Mouse (Mus musculus): Measurements from ENCODE around the gene Thap2. TPM values are rescaled to one million over a fixed set of nuclear protein-coding genes. Genes with fewer than 3 reads are reported as not detected.

Gene Thap2
- polyA plus RNA-seq, 1 experiment from 2014 or later, result 18.4 TPM

DNA sequence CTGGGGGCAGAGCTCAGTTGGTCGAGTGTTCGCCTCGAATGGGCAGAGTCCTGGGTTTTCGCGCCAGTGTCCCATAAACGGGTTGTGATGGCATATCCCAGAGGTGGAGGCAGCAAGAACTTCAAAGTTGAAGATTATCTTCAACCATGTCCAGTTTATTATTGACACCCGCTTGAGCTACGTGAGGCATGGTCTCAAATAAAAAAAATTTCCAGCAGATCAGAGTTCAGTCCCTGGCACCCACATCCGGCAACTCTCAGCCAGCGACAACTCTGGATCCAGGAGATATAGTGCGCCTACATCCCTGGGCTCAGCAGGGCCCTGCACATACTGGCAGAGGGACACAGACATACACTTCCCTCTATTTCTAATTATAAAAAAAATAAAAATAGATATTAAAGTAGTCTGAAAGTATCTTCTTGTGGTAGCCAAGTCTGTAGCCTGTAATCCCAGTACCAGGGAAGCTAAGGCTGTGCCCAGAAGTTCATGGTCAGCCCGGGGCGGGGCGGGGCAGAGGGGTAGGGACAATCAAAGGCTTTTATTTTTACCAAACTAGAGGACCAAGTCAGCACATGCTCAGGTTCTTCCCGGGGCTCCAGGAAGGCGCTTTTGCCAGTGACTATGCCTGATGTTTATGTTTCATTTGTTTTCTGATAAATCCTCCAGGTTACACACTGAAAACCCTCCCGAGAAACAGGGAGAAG, 25.9 kb downstream of the Thap2 start:
- Histone ChIP-seq H3K4me1 (ENCODE audit: insufficient read depth, low read length) (peaks cover 17% of the 10 kb centered on the region), H3K4me3 (ENCODE audit: low read length) (no peak overlapping the region), H3K36me3 (ENCODE audit: insufficient read depth, low read length) (no peaks in the 10 kb centered on the region), H3K9ac (replicated peaks; ENCODE audit: low read length) (no peak overlapping the region; the same call in 1 of the 2 replicates), H3K27ac (ENCODE audit: low read length) (no peak overlapping the region), H3K9me3 (ENCODE audit: low read length) (no peaks in the 10 kb centered on the region), H3K4me2 (replicated peaks; ENCODE audit: low read depth, low read length) (no peak overlapping the region), H3K27me3 (ENCODE audit: insufficient read depth, low read length) (no peaks in the 10 kb centered on the region)
- ATAC-seq (ENCODE audit: low FRiP score, low TSS enrichment), result no peak
- 92% methylated on average over 17 of the region's 17 CpGs for WGBS

DNA sequence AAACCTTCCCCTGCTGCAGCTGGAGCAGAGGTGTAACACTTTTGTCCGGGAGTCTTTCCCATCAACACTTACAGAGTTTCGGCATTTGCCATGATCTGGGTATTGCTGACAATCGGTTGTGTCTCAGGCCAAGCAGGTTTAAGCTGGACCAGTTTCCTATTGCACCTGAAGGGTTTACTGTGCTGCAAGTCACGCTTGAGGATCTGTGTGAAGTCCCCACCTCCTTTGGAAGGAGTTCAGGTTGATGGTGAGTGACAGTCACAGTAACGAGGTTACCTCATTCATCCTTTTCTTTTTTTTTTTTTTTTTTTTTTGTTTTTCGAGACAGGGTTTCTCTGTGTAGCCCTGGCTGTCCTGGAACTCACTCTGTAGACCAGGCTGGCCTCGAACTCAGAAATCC, 28.1 kb downstream of the Thap2 start:
- H3K4me2 ChIP-seq (replicated peaks; ENCODE audit: low read depth, low read length), result no peak overlapping the region
- no peaks in the 10 kb centered on the region for H3K27me3 ChIP-seq (ENCODE audit: insufficient read depth, low read length)
- peaks cover 4% of the 10 kb centered on the region for H3K4me1 ChIP-seq (ENCODE audit: insufficient read depth, low read length)
- 85% methylated on average over 5 of the region's 7 CpGs for WGBS
- H3K27ac ChIP-seq (ENCODE audit: low read length), result no peak overlapping the region
- no peaks in the 10 kb centered on the region for H3K36me3 ChIP-seq (ENCODE audit: insufficient read depth, low read length)
- no peak overlapping the region for H3K4me3 ChIP-seq (ENCODE audit: low read length)
- no peaks in the 10 kb centered on the region for H3K9me3 ChIP-seq (ENCODE audit: low read length)
- no peak overlapping the region for H3K9ac ChIP-seq (replicated peaks; ENCODE audit: low read length)
- ATAC-seq (ENCODE audit: low FRiP score, low TSS enrichment), result no peak

DNA sequence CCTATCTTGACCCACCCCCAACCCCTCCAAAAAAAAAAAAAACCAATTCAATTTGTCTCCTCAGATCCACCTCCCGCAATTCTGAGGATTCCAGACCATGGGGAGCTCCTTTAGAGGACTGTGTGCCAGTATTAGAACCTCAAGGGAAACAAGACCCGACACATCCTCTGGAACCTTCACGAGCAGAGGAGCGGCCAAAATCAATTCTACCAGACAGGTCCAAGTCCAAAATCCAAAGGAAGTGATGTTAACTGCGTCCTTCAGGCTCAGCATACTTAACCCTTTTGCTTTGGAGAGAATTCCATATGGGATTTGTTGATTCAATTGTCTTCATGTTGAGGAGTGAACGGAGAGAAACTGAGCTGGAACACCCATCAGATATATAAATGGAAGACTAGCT, 29.2 kb downstream of the Thap2 start:
- 89% methylated on average over 6 of the region's 6 CpGs for WGBS
- no peak overlapping the region for H3K4me3 ChIP-seq (ENCODE audit: low read length)
- ATAC-seq (ENCODE audit: low FRiP score, low TSS enrichment), result no peak

DNA sequence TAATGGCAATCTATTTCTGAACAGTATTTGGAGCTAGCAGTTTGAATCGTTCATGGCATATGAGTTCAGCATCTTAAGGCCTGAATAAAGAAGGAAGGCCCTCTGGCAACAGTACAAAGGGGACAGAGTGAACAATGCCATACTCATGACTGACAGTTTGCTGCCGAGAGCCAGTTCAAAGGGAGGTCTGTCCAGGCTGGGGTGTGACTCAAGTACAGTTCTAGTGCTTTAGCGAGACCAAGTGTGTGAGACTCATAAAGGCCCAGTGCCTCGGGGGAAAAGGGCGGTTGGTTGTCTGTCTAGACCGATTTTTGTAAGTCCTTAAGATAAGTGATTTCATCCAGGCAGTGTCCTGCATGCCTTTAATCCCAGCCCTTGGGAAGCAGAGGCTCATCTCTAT, 29.7 kb downstream of the Thap2 start:
- 70% methylated on average over 6 of the region's 6 CpGs for whole genome bisulfite sequencing
- no peak overlapping the region for H3K4me2 ChIP-seq (replicated peaks; ENCODE audit: low read depth, low read length)
- ATAC-seq (ENCODE audit: low FRiP score, low TSS enrichment), result no peak

More for the DNA sequence above, 29.2 kb downstream of the Thap2 start:
- H3K4me2 ChIP-seq (replicated peaks; ENCODE audit: low read depth, low read length), result no peak overlapping the region
- no peaks in the 10 kb centered on the region for H3K27me3 ChIP-seq (ENCODE audit: insufficient read depth, low read length)
- H3K9me3 ChIP-seq (ENCODE audit: low read length), result no peaks in the 10 kb centered on the region
- H3K36me3 ChIP-seq (ENCODE audit: insufficient read depth, low read length), result no peaks in the 10 kb centered on the region
- no peak overlapping the region for H3K27ac ChIP-seq (ENCODE audit: low read length)
- no peak overlapping the region for H3K9ac ChIP-seq (replicated peaks; ENCODE audit: low read length)
- H3K4me1 ChIP-seq (ENCODE audit: insufficient read depth, low read length), result no peaks in the 10 kb centered on the region

DNA sequence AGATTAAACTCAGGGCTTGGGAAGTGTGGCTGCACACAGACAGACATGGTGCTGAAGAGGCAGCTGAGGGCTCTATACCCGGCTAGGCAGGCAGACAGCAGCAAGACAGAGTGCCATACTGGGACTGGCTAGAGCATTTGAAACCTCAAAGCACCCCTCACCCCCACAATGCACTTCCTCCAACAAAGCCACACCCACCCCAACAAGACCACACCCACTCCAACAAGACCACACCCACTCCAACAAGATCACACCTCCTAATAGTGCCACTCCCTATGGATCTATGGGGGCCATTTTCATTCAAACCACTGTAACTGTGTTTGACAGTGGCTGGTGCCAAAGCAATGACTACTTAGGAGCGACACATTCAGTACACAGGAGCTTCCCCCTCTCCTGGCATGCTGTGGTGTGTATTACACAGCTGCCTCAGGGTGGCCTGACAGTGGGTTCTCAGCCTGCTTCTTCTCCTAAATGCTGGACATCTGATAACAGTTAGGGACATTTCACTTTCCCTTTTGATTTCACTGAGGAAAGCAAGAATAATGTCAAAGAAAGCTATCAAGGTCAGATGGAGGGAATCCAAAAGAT, 33.3 kb downstream of the Thap2 start:
- no peak overlapping the region for H3K4me2 ChIP-seq (replicated peaks; ENCODE audit: low read depth, low read length)
- no peaks in the 10 kb centered on the region for H3K36me3 ChIP-seq (ENCODE audit: insufficient read depth, low read length)
- H3K4me3 ChIP-seq (ENCODE audit: low read length), result no peak overlapping the region
- H3K9ac ChIP-seq (replicated peaks; ENCODE audit: low read length), result no peak overlapping the region
- H3K27me3 ChIP-seq (ENCODE audit: insufficient read depth, low read length), result no peaks in the 10 kb centered on the region
- H3K4me1 ChIP-seq (ENCODE audit: insufficient read depth, low read length), result 0 out of 2 replicates have a peak, but pooled peaks cover 6% of the 10 kb centered on the region
- ATAC-seq (ENCODE audit: low FRiP score, low TSS enrichment), result no peak
- WGBS, result 75% methylated on average over 2 of the region's 2 CpGs
- H3K9me3 ChIP-seq (ENCODE audit: low read length), result no peaks in the 10 kb centered on the region
- no peak overlapping the region for H3K27ac ChIP-seq (ENCODE audit: low read length)

More for the DNA sequence above, 29.7 kb downstream of the Thap2 start:
- H3K27me3 ChIP-seq (ENCODE audit: insufficient read depth, low read length), result no peaks in the 10 kb centered on the region
- no peaks in the 10 kb centered on the region for H3K9me3 ChIP-seq (ENCODE audit: low read length)
- no peaks in the 10 kb centered on the region for H3K36me3 ChIP-seq (ENCODE audit: insufficient read depth, low read length)
- no peak overlapping the region for H3K27ac ChIP-seq (ENCODE audit: low read length)
- H3K4me3 ChIP-seq (ENCODE audit: low read length), result no peak overlapping the region
- H3K4me1 ChIP-seq (ENCODE audit: insufficient read depth, low read length), result no peaks in the 10 kb centered on the region
- no peak overlapping the region for H3K9ac ChIP-seq (replicated peaks; ENCODE audit: low read length)

DNA sequence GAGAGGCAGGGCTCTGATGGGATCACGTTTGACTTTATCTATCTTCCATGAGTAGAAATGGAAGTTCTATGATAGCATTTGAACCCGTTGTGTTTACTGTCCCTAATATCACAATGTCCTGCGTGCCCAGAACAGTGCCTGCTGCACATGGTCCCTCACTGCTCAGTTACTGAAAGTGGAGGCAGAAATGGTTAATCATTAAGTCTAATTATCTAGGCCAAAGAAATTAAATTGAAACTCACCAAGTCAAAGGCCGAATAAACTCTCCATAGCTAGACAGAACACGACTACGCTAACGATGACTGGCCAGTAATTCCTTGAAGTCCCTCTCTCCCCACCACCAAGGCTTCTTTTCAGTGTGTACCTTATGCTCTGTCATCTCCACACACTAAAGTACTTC, 34.7 kb downstream of the Thap2 start:
- no peaks in the 10 kb centered on the region for H3K27me3 ChIP-seq (ENCODE audit: insufficient read depth, low read length)
- no peak overlapping the region for H3K9ac ChIP-seq (replicated peaks; ENCODE audit: low read length)
- 74% methylated on average over 7 of the region's 7 CpGs for WGBS
- no peak overlapping the region for H3K4me2 ChIP-seq (replicated peaks; ENCODE audit: low read depth, low read length)
- H3K4me1 ChIP-seq (ENCODE audit: insufficient read depth, low read length), result 0 out of 2 replicates have a peak, but pooled peaks cover 6% of the 10 kb centered on the region
- no peaks in the 10 kb centered on the region for H3K9me3 ChIP-seq (ENCODE audit: low read length)
- H3K36me3 ChIP-seq (ENCODE audit: insufficient read depth, low read length), result 0 out of 2 replicates have a peak, but pooled peaks cover 4% of the 10 kb centered on the region
- ATAC-seq (ENCODE audit: low FRiP score, low TSS enrichment), result peak; percentile 77; the same call in 1 of the 2 replicates
- H3K4me3 ChIP-seq (ENCODE audit: low read length), result no peak overlapping the region
- H3K27ac ChIP-seq (ENCODE audit: low read length), result peak overlapping the region; percentile 35; the same call in 1 of the 2 replicates

DNA sequence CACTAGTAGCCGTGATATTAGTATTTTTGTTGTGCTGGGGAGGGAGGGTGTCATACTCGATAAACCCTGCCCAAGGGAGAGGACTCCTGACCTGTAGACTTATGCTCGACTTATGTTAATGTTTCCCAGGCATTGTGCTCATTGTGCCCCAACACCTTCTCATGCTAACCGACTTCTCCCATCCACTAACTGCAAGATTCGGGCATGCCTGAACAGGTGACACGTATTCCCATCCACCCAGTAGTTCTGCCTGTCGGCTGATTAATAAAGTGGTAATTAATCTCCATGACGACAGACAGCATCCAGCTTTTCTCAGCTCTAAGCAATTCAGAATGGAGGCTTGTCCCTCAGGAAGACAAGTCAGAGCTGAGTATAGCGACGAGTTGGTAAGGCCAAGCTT, 35.2 kb downstream of the Thap2 start:
- 0 out of 2 replicates have a peak, but pooled peaks cover 4% of the 10 kb centered on the region for H3K36me3 ChIP-seq (ENCODE audit: insufficient read depth, low read length)
- no peak overlapping the region for H3K9ac ChIP-seq (replicated peaks; ENCODE audit: low read length)
- peak overlapping the region; percentile 35; the same call in 1 of the 2 replicates for H3K27ac ChIP-seq (ENCODE audit: low read length)
- peak; percentile 83 for ATAC-seq (ENCODE audit: low FRiP score, low TSS enrichment)
- no peaks in the 10 kb centered on the region for H3K9me3 ChIP-seq (ENCODE audit: low read length)
- 72% methylated on average over 10 of the region's 10 CpGs for WGBS
- no peak overlapping the region for H3K4me3 ChIP-seq (ENCODE audit: low read length)
- H3K4me1 ChIP-seq (ENCODE audit: insufficient read depth, low read length), result 0 out of 2 replicates have a peak, but pooled peaks cover 6% of the 10 kb centered on the region
- no peak overlapping the region for H3K4me2 ChIP-seq (replicated peaks; ENCODE audit: low read depth, low read length)
- no peaks in the 10 kb centered on the region for H3K27me3 ChIP-seq (ENCODE audit: insufficient read depth, low read length)

DNA sequence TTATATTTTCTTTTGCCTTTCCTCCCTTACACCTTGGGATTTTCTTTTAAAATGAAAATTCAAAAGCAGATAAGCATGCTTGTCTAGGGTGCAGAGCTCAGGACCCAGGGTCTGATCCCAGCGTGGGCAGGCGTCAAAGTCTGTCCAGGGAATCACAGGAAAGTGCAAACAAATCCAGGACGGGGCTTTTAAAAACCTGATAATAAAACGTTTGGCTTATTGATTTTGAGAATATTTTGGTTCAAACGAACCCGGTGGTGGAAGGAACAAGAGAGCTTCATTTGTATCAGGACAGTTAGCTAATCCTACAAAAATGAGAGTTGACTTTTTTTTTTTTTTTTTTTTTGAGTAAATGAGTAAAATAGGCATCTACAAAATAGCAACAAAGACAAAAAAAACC, 36.1 kb downstream of the Thap2 start:
- 0 out of 2 replicates have a peak, but pooled peaks cover 6% of the 10 kb centered on the region for H3K36me3 ChIP-seq (ENCODE audit: insufficient read depth, low read length)
- H3K9ac ChIP-seq (replicated peaks; ENCODE audit: low read length), result no peak overlapping the region
- ATAC-seq (ENCODE audit: low FRiP score, low TSS enrichment), result no peak
- H3K9me3 ChIP-seq (ENCODE audit: low read length), result no peaks in the 10 kb centered on the region
- WGBS, result 77% methylated on average over 6 of the region's 6 CpGs
- H3K4me2 ChIP-seq (replicated peaks; ENCODE audit: low read depth, low read length), result no peak overlapping the region
- no peak overlapping the region for H3K4me3 ChIP-seq (ENCODE audit: low read length)
- 0 out of 2 replicates have a peak, but pooled peaks cover 6% of the 10 kb centered on the region for H3K4me1 ChIP-seq (ENCODE audit: insufficient read depth, low read length)
- no peak overlapping the region for H3K27ac ChIP-seq (ENCODE audit: low read length)
- H3K27me3 ChIP-seq (ENCODE audit: insufficient read depth, low read length), result no peaks in the 10 kb centered on the region

DNA sequence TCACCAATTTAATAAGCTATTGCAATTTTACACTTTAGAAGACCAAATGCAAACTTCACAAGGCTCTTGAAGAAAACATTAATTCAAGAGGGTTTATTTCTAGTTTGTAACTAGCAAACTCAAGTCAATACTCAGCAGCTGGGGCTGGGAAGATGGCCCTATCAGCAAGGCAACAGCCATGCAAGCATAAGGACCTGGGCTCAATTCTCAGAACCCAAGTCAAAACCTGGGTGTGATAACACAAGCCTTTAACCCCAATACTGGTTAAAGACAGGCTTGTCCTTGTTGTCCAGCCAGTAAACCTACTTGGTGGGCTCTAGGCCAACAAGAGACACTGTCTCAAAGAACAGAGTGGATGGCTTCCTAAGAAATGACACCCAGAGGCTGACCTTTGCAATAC, 37.8 kb downstream of the Thap2 start:
- no peak overlapping the region for H3K4me2 ChIP-seq (replicated peaks; ENCODE audit: low read depth, low read length)

More for the DNA sequence above, 37.8 kb downstream of the Thap2 start:
- no peak overlapping the region for H3K27ac ChIP-seq (ENCODE audit: low read length)
- no peak overlapping the region for H3K4me3 ChIP-seq (ENCODE audit: low read length)
- 0 out of 2 replicates have a peak, but pooled peaks cover 6% of the 10 kb centered on the region for H3K4me1 ChIP-seq (ENCODE audit: insufficient read depth, low read length)
- H3K27me3 ChIP-seq (ENCODE audit: insufficient read depth, low read length), result no peaks in the 10 kb centered on the region
- no peak for ATAC-seq (ENCODE audit: low FRiP score, low TSS enrichment)
- H3K9ac ChIP-seq (replicated peaks; ENCODE audit: low read length), result no peak overlapping the region
- no peaks in the 10 kb centered on the region for H3K9me3 ChIP-seq (ENCODE audit: low read length)
- peaks cover 18% of the 10 kb centered on the region for H3K36me3 ChIP-seq (ENCODE audit: insufficient read depth, low read length)
